Mouse (Mus musculus) midbrain, postnatal 0 days (tissue): Measurements from ENCODE around the gene Serpina12. TPM values are rescaled to one million over a fixed set of nuclear protein-coding genes. Genes with fewer than 3 reads are reported as not detected.
A peak's percentile ranks its signal among the peaks of the same experiment; 100 is the strongest.

Source experiments
- ATAC-seq: fragments of 200-750 bp; cut with Nextera tagmentation; 2 replicates; pipeline ENCODE4 v1.8.0; 2017; ENCODE audit warnings: moderate number of reproducible peaks, mild to moderate bottlenecking, moderate TSS enrichment, moderate library complexity; ENCODE audit not compliant: low FRiP score
- DNase-seq: peaks from one replicate; pipeline ENCODE4 v3.0.0-alpha.2; 2015; ENCODE audit warnings: low spot score
- H3K27ac ChIP-seq: fragments of 300-500 bp; sonication (generic); 2 replicates; pipeline ENCODE4 v1.5.1; 2014; ENCODE audit warnings: low read depth, mild to moderate bottlenecking, low read length, mixed read lengths
- H3K27me3 ChIP-seq: fragments of 300-500 bp; sonication (generic); 2 replicates; pipeline ENCODE4 v1.6.1; 2014; ENCODE audit warnings: low read length, control low read depth, mixed read lengths; ENCODE audit not compliant: insufficient read depth
- H3K36me3 ChIP-seq: fragments of 300-500 bp; sonication (generic); 2 replicates; pipeline ENCODE4 v1.6.1; 2014; ENCODE audit warnings: low read length, control low read depth, mixed read lengths; ENCODE audit not compliant: insufficient read depth
- H3K4me1 ChIP-seq: fragments of 300-500 bp; sonication (generic); 2 replicates; pipeline ENCODE4 v1.6.1; 2014; ENCODE audit warnings: mild to moderate bottlenecking, control low read depth, antibody characterized with exemption, low read length, mixed read lengths; ENCODE audit not compliant: insufficient read depth
- H3K4me2 ChIP-seq: fragments of 300-500 bp; sonication (generic); 2 replicates; pipeline ENCODE4 v1.6.1; 2014; ENCODE audit warnings: low read depth, mild to moderate bottlenecking, low read length, mixed read lengths; ENCODE audit not compliant: poor library complexity, severe bottlenecking
- H3K4me3 ChIP-seq: fragments of 300-500 bp; sonication (generic); 2 replicates; pipeline ENCODE4 v1.5.1; 2014; ENCODE audit warnings: low read depth, mild to moderate bottlenecking, low read length, moderate library complexity
- H3K9ac ChIP-seq: fragments of 300-500 bp; sonication (generic); replicated peaks from 2 replicates; pipeline ENCODE4 v1.6.1; 2014; ENCODE audit warnings: mild to moderate bottlenecking, low read length, moderate library complexity, mixed read lengths; ENCODE audit not compliant: poor library complexity, severe bottlenecking
- H3K9me3 ChIP-seq: fragments of 300-500 bp; sonication (generic); 2 replicates; pipeline ENCODE4 v1.6.1; 2016; ENCODE audit warnings: low read length, control low read depth
- CTCF ChIP-seq: IDR thresholded peaks from 2 replicates; pipeline ENCODE4 v1.5.1; 2016; ENCODE audit warnings: antibody characterized with exemption, mild to moderate bottlenecking
- WGBS: fragments of 180-500 bp; shearing (Covaris S2); extraction: QIAGEN DNeasy Blood & Tissue Kit; methylation state at CpG from one replicate; pipeline ENCODE4 v1.1.7; 2014; 5-methylcytosine and 5-hydroxymethylcytosine counted together
- polyA plus RNA-seq: library from polyadenylated mRNA; unstranded; fragments of >200 nt; fragmentation: Nextera tagmentation; extraction: Ambion mirVana; gene quantifications from 2 replicates; pipeline ENCODE4 v1.2.1, GENCODE M21; 2015
- total RNA-seq: library from RNA; depleted of rRNA; stranded (reverse); fragments of >200 nt; gene quantifications from 2 replicates; pipeline ENCODE4 v1.2.3, GENCODE M21; 2014; rRNA removed

The Serpina12 gene
- total and polyA plus RNA-seq, 2 experiments from 2014 or later, result 0.16 TPM; not detected in 1

- Histone ChIP-seq H3K4me3 (no peak overlapping the region), H3K4me1 (peaks cover 3% of the 10 kb centered on the region; the same call in 1 of the 2 replicates), H3K4me2 (no peak overlapping the region), H3K27me3 (no peaks in the 10 kb centered on the region), H3K27ac (no peak overlapping the region), H3K9ac (no peak overlapping the region), H3K9me3 (no peaks in the 10 kb centered on the region), H3K36me3 (no peaks in the 10 kb centered on the region)
- DNase-seq, result peak; percentile 66
- 59% methylated on average over 4 of the region's 4 CpGs for WGBS
- ATAC-seq, result no peak
- peak; percentile 78 for TF ChIP-seq CTCF
Observed at GRCm38 (mm10) chr12:103984935-103985334, 59.3 kb downstream of the Serpina12 start.

DNA sequence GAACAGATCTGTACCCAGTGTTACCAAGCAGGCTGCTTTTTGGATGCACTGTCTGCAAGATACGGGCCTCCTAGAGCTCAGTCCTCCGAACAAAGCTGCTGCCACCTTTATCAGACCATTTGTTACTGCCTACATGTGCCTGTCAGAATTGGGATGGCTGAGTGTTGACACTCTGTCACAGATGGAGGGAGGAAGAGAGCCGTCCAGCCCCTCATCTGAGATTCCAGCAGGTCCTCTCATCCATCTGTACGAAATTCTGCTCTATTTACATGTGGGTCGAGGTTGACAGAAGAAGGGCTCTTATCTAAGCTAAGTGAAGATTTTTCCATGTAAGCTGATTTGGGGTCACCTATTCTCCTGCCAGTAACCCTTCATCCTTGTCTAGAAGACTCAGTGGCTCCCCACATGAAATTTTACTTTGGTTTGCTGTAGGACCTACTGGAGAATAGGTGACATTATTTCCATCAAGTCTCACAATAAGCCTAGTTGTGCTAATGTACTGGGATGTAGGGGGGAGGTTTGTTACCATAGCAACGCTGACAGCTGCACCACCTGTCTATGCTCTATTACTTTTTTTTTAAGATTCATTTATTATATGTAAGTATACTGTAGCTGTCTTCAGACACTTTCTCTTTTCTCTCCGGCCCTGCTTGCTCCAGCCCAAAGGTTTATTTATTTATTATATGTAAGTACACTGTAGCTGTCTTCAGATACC, 62.4 kb downstream of the Serpina12 start:
- 69% methylated on average over 7 of the region's 7 CpGs for WGBS

More for the DNA sequence above, 62.4 kb downstream of the Serpina12 start:
- Histone ChIP-seq H3K9me3 (no peaks in the 10 kb centered on the region), H3K36me3 (no peaks in the 10 kb centered on the region), H3K4me1 (peaks cover 3% of the 10 kb centered on the region; the same call in 1 of the 2 replicates), H3K9ac (0 out of 2 replicates have a peak overlapping the region, but pooled peaks have one; percentile 5), H3K27me3 (no peaks in the 10 kb centered on the region), H3K4me2 (no peak overlapping the region), H3K4me3 (no peak overlapping the region), H3K27ac (0 out of 2 replicates have a peak overlapping the region, but pooled peaks have one; percentile 8)
- TF ChIP-seq CTCF, result no peak
- peak; percentile 34 for DNase-seq
- peak; percentile 55; the same call in 1 of the 2 replicates for ATAC-seq

Other genes with a start within 250 kb of the Serpina12 start
- not detected in 2 replicates for gene Serpina1b, start 214.1 kb downstream of the Serpina12 start, total RNA-seq
- gene Serpina1b, start 214.1 kb downstream of the Serpina12 start, polyA plus RNA-seq, result not detected in 2 replicates
- gene Serpina1a, start 180.9 kb downstream of the Serpina12 start, total RNA-seq, result not detected in 2 replicates
- gene Serpina1a, start 180.9 kb downstream of the Serpina12 start, polyA plus RNA-seq, result not detected in 2 replicates
- not detected in 2 replicates for gene Serpina1c, start 139.6 kb downstream of the Serpina12 start, total RNA-seq
- not detected in 2 replicates for gene Serpina1c, start 139.6 kb downstream of the Serpina12 start, polyA plus RNA-seq
- not detected in 2 replicates for gene Serpina1e, start 85.5 kb downstream of the Serpina12 start, total RNA-seq
- gene Serpina1e, start 85.5 kb downstream of the Serpina12 start, polyA plus RNA-seq, result not detected in 2 replicates
- gene Serpina11, start 54.5 kb downstream of the Serpina12 start, total RNA-seq, result not detected in 2 replicates
- gene Serpina11, start 54.5 kb downstream of the Serpina12 start, polyA plus RNA-seq, result not detected in 2 replicates
- 0.85 TPM in 1 of 2 replicates, not detected in the other for gene Serpina9, start 30.7 kb downstream of the Serpina12 start, total RNA-seq
- 0.14 and 0.22 TPM in 2 replicates for gene Serpina9, start 30.7 kb downstream of the Serpina12 start, polyA plus RNA-seq
- gene Serpina5, start 56.7 kb upstream of the Serpina12 start, total RNA-seq, result not detected in 2 replicates
- gene Serpina5, start 56.7 kb upstream of the Serpina12 start, polyA plus RNA-seq, result not detected in 2 replicates
- gene Serpina3a, start 68.3 kb upstream of the Serpina12 start, total RNA-seq, result not detected in 2 replicates
- gene Serpina3a, start 68.3 kb upstream of the Serpina12 start, polyA plus RNA-seq, result not detected in 2 replicates
- not detected in 2 replicates for gene Serpina3b, start 83.6 kb upstream of the Serpina12 start, total RNA-seq
- gene Serpina3b, start 83.6 kb upstream of the Serpina12 start, polyA plus RNA-seq, result not detected in 2 replicates
- gene Serpina3c, start 109.4 kb upstream of the Serpina12 start, total RNA-seq, result not detected in 2 replicates
- gene Serpina3c, start 109.4 kb upstream of the Serpina12 start, polyA plus RNA-seq, result not detected in 2 replicates
- gene Serpina3f, start 170.1 kb upstream of the Serpina12 start, total RNA-seq, result 0.55 TPM in 1 of 2 replicates, not detected in the other
- gene Serpina3f, start 170.1 kb upstream of the Serpina12 start, polyA plus RNA-seq, result 0.07 and 0.15 TPM in 2 replicates
- gene Serpina3g, start 191.8 kb upstream of the Serpina12 start, total RNA-seq, result 0.77 and 1.2 TPM in 2 replicates
- 0.83 and 1.4 TPM in 2 replicates for gene Serpina3g, start 191.8 kb upstream of the Serpina12 start, polyA plus RNA-seq
- 0.49 TPM in 1 of 2 replicates, not detected in the other for gene Serpina3i, start 218.7 kb upstream of the Serpina12 start, total RNA-seq
- not detected in 2 replicates for gene Serpina3i, start 218.7 kb upstream of the Serpina12 start, polyA plus RNA-seq